Mouse (Mus musculus) midbrain, embryonic 13.5 days (tissue): ENCODE measurements around the gene Hist1h2bm. TPM values are rescaled to one million over a fixed set of nuclear protein-coding genes. Genes with fewer than 3 reads are reported as not detected.
"Not testable (repeated sequence)": the region's sequence is repeated elsewhere in the genome, so short reads cannot be mapped to it uniquely, and the experiment has no call there.

Experiments
- ATAC-seq: fragments of 200-750 bp; cut with Nextera tagmentation; 2 replicates; pipeline ENCODE4 v1.8.0; 2017; ENCODE audit warnings: mild to moderate bottlenecking, moderate TSS enrichment, moderate library complexity
- H3K27ac ChIP-seq: fragments of 300-500 bp; sonication (generic); 2 replicates; pipeline ENCODE4 v1.5.1; 2015; ENCODE audit warnings: inconsistent platforms, mild to moderate bottlenecking, moderate library complexity
- H3K27me3 ChIP-seq: fragments of 300-500 bp; sonication (generic); 2 replicates; pipeline ENCODE4 v1.6.1; 2015; ENCODE audit warnings: mild to moderate bottlenecking, inconsistent platforms
- H3K36me3 ChIP-seq: fragments of 300-500 bp; sonication (generic); 2 replicates; pipeline ENCODE4 v1.6.1; 2015; ENCODE audit warnings: mild to moderate bottlenecking, inconsistent platforms
- H3K4me1 ChIP-seq: fragments of 300-500 bp; sonication (generic); replicated peaks from 2 replicates; pipeline ENCODE4 v1.6.1; 2015; ENCODE audit warnings: inconsistent platforms
- H3K4me2 ChIP-seq: fragments of 300-500 bp; sonication (generic); replicated peaks from 2 replicates; pipeline ENCODE4 v1.6.1; 2015; ENCODE audit warnings: moderate library complexity, mild to moderate bottlenecking, inconsistent platforms
- H3K4me3 ChIP-seq: fragments of 300-500 bp; sonication (generic); replicated peaks from 2 replicates; pipeline ENCODE4 v1.5.1; 2015; ENCODE audit warnings: mild to moderate bottlenecking, inconsistent platforms
- H3K9ac ChIP-seq: fragments of 300-500 bp; sonication (generic); replicated peaks from 2 replicates; pipeline ENCODE4 v1.6.1; 2015; ENCODE audit warnings: mild to moderate bottlenecking, inconsistent platforms
- H3K9me3 ChIP-seq: fragments of 300-500 bp; sonication (generic); 2 replicates; pipeline ENCODE4 v1.6.1; 2016; ENCODE audit warnings: mild to moderate bottlenecking, inconsistent platforms
- WGBS: fragments of 180-500 bp; shearing (Covaris S2); methylation state at CpG from one replicate; pipeline ENCODE4 v1.1.7; 2015; 5-methylcytosine and 5-hydroxymethylcytosine counted together
- polyA plus RNA-seq: library from polyadenylated mRNA; unstranded; fragments of >200 nt; fragmentation: Nextera tagmentation; extraction: Ambion mirVana; gene quantifications from 2 replicates; pipeline ENCODE4 v1.2.1, GENCODE M21; 2015

Gene Hist1h2bm
- polyA plus RNA-seq, 1 experiment from 2014 or later, result 4.2 TPM

- Histone ChIP-seq H3K4me2 (peak overlapping the region; percentile 77), H3K4me3 (peak overlapping the region; percentile 49), H3K9ac (peak overlapping the region; percentile 72), H3K4me1 (peaks cover 41% of the 10 kb centered on the region), H3K27ac (peak overlapping the region; percentile 96)
- peak; percentile 35; the same call in 1 of the 2 replicates for ATAC-seq
- H3K9me3 ChIP-seq, H3K36me3 ChIP-seq, H3K27me3 ChIP-seq: not testable (repeated sequence)
- under 1% methylated on average over 15 of the region's 38 CpGs for WGBS
Measured at GRCm38 (mm10) chr13:21716540-21717391, 5.1 kb upstream of the Hist1h2bm start.

- H3K9me3 ChIP-seq, H3K27me3 ChIP-seq, H3K36me3 ChIP-seq: not testable (repeated sequence)
- ATAC-seq, result peak; percentile 38; the same call in 1 of the 2 replicates
- H3K9ac ChIP-seq, result peak within 1 kb of the TSS; percentile 74
- WGBS, result under 1% methylated on average over 27 of the region's 56 CpGs
- peak within 1 kb of the TSS; percentile 49 for H3K4me3 ChIP-seq
- peaks cover 45% of the 10 kb centered on the region for H3K4me1 ChIP-seq
- peak within 1 kb of the TSS; percentile 96 for H3K27ac ChIP-seq
- peak within 1 kb of the TSS; percentile 77 for H3K4me2 ChIP-seq
Measured at GRCm38 (mm10) chr13:21717397-21718357, 4.2 kb upstream of the Hist1h2bm start, which contains the start of gene Hist1h3h. Hist1h3h (plus strand) TSS chr13:21717659.

- ATAC-seq, result no peak
- 59% methylated on average over 4 of the region's 4 CpGs for WGBS
- Histone ChIP-seq H3K9ac (peak overlapping the region; percentile 74), H3K9me3 (no peaks in the 10 kb centered on the region), H3K4me3 (peak overlapping the region; percentile 44), H3K36me3 (no peaks in the 10 kb centered on the region), H3K27me3 (no peaks in the 10 kb centered on the region), H3K4me2 (peak overlapping the region; percentile 77), H3K4me1 (peaks cover 46% of the 10 kb centered on the region), H3K27ac (0 out of 2 replicates have a peak overlapping the region, but pooled peaks have one; percentile 4)
Measured at GRCm38 (mm10) chr13:21718381-21719080, 3.3 kb upstream of the Hist1h2bm start.

- H3K9me3 ChIP-seq, H3K36me3 ChIP-seq, H3K27me3 ChIP-seq: not testable (repeated sequence)
- peak overlapping the region; percentile 40 for H3K4me3 ChIP-seq
- peak overlapping the region; percentile 77 for H3K27ac ChIP-seq
- peaks cover 38% of the 10 kb centered on the region for H3K4me1 ChIP-seq
- WGBS, result 2% methylated on average over 23 of the region's 44 CpGs
- H3K9ac ChIP-seq, result peak overlapping the region; percentile 55
- H3K4me2 ChIP-seq, result peak overlapping the region; percentile 64
- peak; percentile 10; the same call in 1 of the 2 replicates for ATAC-seq
Measured at GRCm38 (mm10) chr13:21721107-21721756, 612 bp upstream of the Hist1h2bm start.

GRCm38 (mm10) chr13:21722373-21722925 is 605 bp downstream of the Hist1h2bm start:
- ATAC-seq, result peak; percentile 24; the same call in 1 of the 2 replicates
- WGBS, result 1% methylated on average over 11 of the region's 11 CpGs
- peak overlapping the region; percentile 72 for H3K9ac ChIP-seq
- H3K36me3 ChIP-seq, result no peaks in the 10 kb centered on the region
- peak overlapping the region; percentile 91 for H3K27ac ChIP-seq
- peaks cover 39% of the 10 kb centered on the region for H3K4me1 ChIP-seq
- H3K9me3 ChIP-seq, result no peaks in the 10 kb centered on the region
- H3K4me2 ChIP-seq, result peak overlapping the region; percentile 64
- H3K27me3 ChIP-seq, result no peaks in the 10 kb centered on the region
- peak overlapping the region; percentile 40 for H3K4me3 ChIP-seq

GRCm38 (mm10) chr13:21722993-21723836 is 1.4 kb downstream of the Hist1h2bm start:
- H3K4me3 ChIP-seq, result no peak overlapping the region
- no peaks in the 10 kb centered on the region for H3K9me3 ChIP-seq
- H3K36me3 ChIP-seq, result no peaks in the 10 kb centered on the region
- peaks cover 43% of the 10 kb centered on the region for H3K4me1 ChIP-seq
- no peak overlapping the region for H3K9ac ChIP-seq
- H3K27me3 ChIP-seq, result no peaks in the 10 kb centered on the region
- 22% methylated on average over 5 of the region's 5 CpGs for WGBS
- ATAC-seq, result no peak
- H3K4me2 ChIP-seq, result peak overlapping the region; percentile 64; the same call in 1 of the 2 replicates
- H3K27ac ChIP-seq, result no peak overlapping the region

GRCm38 (mm10) chr13:21727948-21728572 is 6.2 kb downstream of the Hist1h2bm start:
- Histone ChIP-seq H3K27me3 (no peaks in the 10 kb centered on the region), H3K27ac (peak overlapping the region; percentile 74), H3K4me2 (no peak overlapping the region), H3K9me3 (no peaks in the 10 kb centered on the region), H3K4me3 (no peak overlapping the region), H3K36me3 (no peaks in the 10 kb centered on the region), H3K4me1 (peaks cover 15% of the 10 kb centered on the region), H3K9ac (no peak overlapping the region)
- ATAC-seq, result peak; percentile 83
- 16% methylated on average over 11 of the region's 11 CpGs for WGBS

GRCm38 (mm10) chr13:21729544-21729943 is 7.7 kb downstream of the Hist1h2bm start:
- WGBS, result 85% methylated on average over 1 of the region's 1 CpGs

GRCm38 (mm10) chr13:21733466-21733865 is 11.6 kb downstream of the Hist1h2bm start:
- ATAC-seq, result peak; percentile 46
- no peaks in the 10 kb centered on the region for H3K9me3 ChIP-seq
- no peak overlapping the region for H3K9ac ChIP-seq
- WGBS, result 61% methylated on average over 5 of the region's 5 CpGs
- no peaks in the 10 kb centered on the region for H3K36me3 ChIP-seq
- peak overlapping the region; percentile 98 for H3K27ac ChIP-seq
- H3K4me1 ChIP-seq, result peaks cover 19% of the 10 kb centered on the region
- H3K4me3 ChIP-seq, result no peak overlapping the region
- H3K4me2 ChIP-seq, result no peak overlapping the region
- no peaks in the 10 kb centered on the region for H3K27me3 ChIP-seq

More at GRCm38 (mm10) chr13:21729544-21729943, 7.7 kb downstream of the Hist1h2bm start:
- H3K9me3 ChIP-seq, result no peaks in the 10 kb centered on the region
- H3K9ac ChIP-seq, result no peak overlapping the region
- H3K4me1 ChIP-seq, result peaks cover 15% of the 10 kb centered on the region
- no peaks in the 10 kb centered on the region for H3K36me3 ChIP-seq
- H3K4me2 ChIP-seq, result no peak overlapping the region
- ATAC-seq, result no peak
- H3K27ac ChIP-seq, result no peak overlapping the region
- no peaks in the 10 kb centered on the region for H3K27me3 ChIP-seq
- no peak overlapping the region for H3K4me3 ChIP-seq
